In genomic region chr1:37871704-37872103, GRCm38 (mm10) we compare ENCODE assay signal across 8 mouse cellular contexts. TPM values are rescaled to one million over a fixed set of nuclear protein-coding genes. Genes with fewer than 3 reads are reported as not detected.
DNase-seq lines count a peak whose midpoint lies in the region; ATAC-seq and TF ChIP-seq lines count a peak whose summit lies in the region.

TSS of gene Lipt1 (plus strand) at chr1:37871738.

- CTCF ChIA-PET in Patski (lab: Charles Lee): interaction anchor here (1.4 to 4.0 kb wide), 2 partner anchors 10 to 18 kb away, joined by 7 to 23 read pairs; partner anchors contain the start of genes Mitd1 and Mrpl30

- no peak for TF ChIP-seq CTCF in kidney, postnatal 0 days (IDR thresholded peaks at IDR 0.05; ENCODE audit: low read depth)
- no peak for TF ChIP-seq CTCF in Patski (IDR thresholded peaks at IDR 0.05)

- peak within 1 kb of the TSS; percentile 54 for H3K9ac ChIP-seq in kidney, postnatal 0 days (ENCODE audit: low read depth, low read length)

- no peaks in the 10 kb centered on the region for H3K9me3 ChIP-seq in kidney, postnatal 0 days (replicated peaks; ENCODE audit: low read length)
- peaks cover 9% of the 10 kb centered on the region; the same call in 1 of the 2 replicates for H3K9me3 ChIP-seq in forebrain, embryonic 10.5 days

- H3K36me3 ChIP-seq in kidney, postnatal 0 days (ENCODE audit: insufficient read depth, low read length): peaks cover 12% of the 10 kb centered on the region
- H3K36me3 ChIP-seq in forebrain, embryonic 10.5 days (replicated peaks): peaks cover 26% of the 10 kb centered on the region
- H3K36me3 ChIP-seq in macrophage (ENCODE audit: inconsistent target): peaks cover 10% of the 10 kb centered on the region; the same call in 1 of the 2 replicates

- ATAC-seq in kidney, postnatal 0 days (replicated peaks; ENCODE audit: low FRiP score, low read depth): peak; percentile 50
- peak; percentile 75 for ATAC-seq in Patski
- peak; percentile 18 for ATAC-seq in inflammation-experienced regulatory T-cells, adult 6 months

- POLR2A ChIA-PET in Patski (lab: Charles Lee): interaction anchor here (0.9 kb wide), 1 partner anchor 18 kb away, joined by 5 read pairs; the partner anchor contains the start of genes Mitd1 and Mrpl30

- peaks cover 5% of the 10 kb centered on the region for H3K4me1 ChIP-seq in kidney, postnatal 0 days (replicated peaks; ENCODE audit: insufficient read depth, low read length)
- H3K4me1 ChIP-seq in forebrain, embryonic 10.5 days: peaks cover 15% of the 10 kb centered on the region

- peak within 1 kb of the TSS; percentile 51 for H3K4me3 ChIP-seq in kidney, postnatal 0 days (replicated peaks; ENCODE audit: low read depth, low read length)
- H3K4me3 ChIP-seq in forebrain, embryonic 10.5 days: peak within 1 kb of the TSS; percentile 64
- peak within 1 kb of the TSS; percentile 75 for H3K4me3 ChIP-seq in macrophage (ENCODE audit: inconsistent target)

- peak within 1 kb of the TSS; percentile 69 for H3K4me2 ChIP-seq in kidney, postnatal 0 days (ENCODE audit: low read length)

- no peak for DNase-seq in kidney, postnatal 0 days (ENCODE audit: low spot score)
- DNase-seq in kidney, adult 9 months: no peak
- DNase-seq in Patski (ENCODE audit: low read depth, low spot score): no peak
- DNase-seq in forebrain, embryonic 10.5 days (ENCODE audit: extremely low spot score, low spot score): peak; percentile 29
- DNase-seq in retina, postnatal 1 day: no peak
- DNase-seq in testis, postnatal 10 days (ENCODE audit: low spot score): no peak

- no peaks in the 10 kb centered on the region for H3K27me3 ChIP-seq in kidney, postnatal 0 days (ENCODE audit: insufficient read depth, low read length)
- H3K27me3 ChIP-seq in Patski: no peaks in the 10 kb centered on the region
- H3K27me3 ChIP-seq in forebrain, embryonic 10.5 days (ENCODE audit: poor library complexity, severe bottlenecking): peaks cover 6% of the 10 kb centered on the region; the same call in 1 of the 2 replicates

- H3K79me2 ChIP-seq in macrophage (ENCODE audit: inconsistent target): no peaks in the 10 kb centered on the region

- 8% methylated on average over 7 of the region's 7 CpGs for WGBS in kidney, postnatal 0 days
- WGBS in forebrain, embryonic 10.5 days: 9% methylated on average over 7 of the region's 7 CpGs
- 29% methylated on average over 7 of the region's 7 CpGs for WGBS in macrophage (ENCODE audit: missing documents)

- in situ Hi-C loops in Patski (cut with MboI; ENCODE audit: low pct_unique_long_range_greater_than_20kb): loop anchor here (5.0 to 10.0 kb wide), 2 partner anchors 189 to 253 kb away; partner anchors contain the start of gene Rev1

- H3K27ac ChIP-seq in kidney, postnatal 0 days: peak within 1 kb of the TSS; percentile 85
- H3K27ac ChIP-seq in forebrain, embryonic 10.5 days: peak within 1 kb of the TSS; percentile 82
- H3K27ac ChIP-seq in macrophage: no peak within 1 kb of the TSS

RNA-seq across cellular contexts. Expression of gene Lipt1, which starts in this region (rescaled TPM):
- polyA plus RNA-seq in kidney, postnatal 0 days (2015; fragmentation: Nextera tagmentation; extraction: Ambion mirVana): 10.0 and 10.6 TPM in 2 replicates
- polyA plus RNA-seq in Patski (2021) (9.7 TPM), macrophage (2018) (1.7 to 2.5 TPM (median 2.4 TPM) in 3 replicates)
- 9.4 and 9.8 TPM in 2 replicates for polyA plus RNA-seq in forebrain, embryonic 10.5 days (2016; fragmentation: Nextera tagmentation; extraction: Ambion mirVana)
- polyA plus RNA-seq in inflammation-experienced regulatory T-cells, adult 6 months (2017; shearing (Covaris generic)): 1 to 10 TPM; 3.7 to 7.4 (median 7.2) TPM
- 1 to 10 TPM in 7 of 26 experiments, under 1 TPM in 2, not detected in 17; 0.71 to 2.4 (median 1.1) TPM for total RNA-seq in macrophage (2018; cell fraction: chromatin; rRNA removed)
- 1 to 10 TPM in 17 of 26 experiments, under 1 TPM in 9; 0.28 to 2.3 (median 1.1) TPM for total RNA-seq in macrophage (2018; cell fraction: cytosol; rRNA removed)
- 1 to 10 TPM in 8 of 26 experiments, under 1 TPM in 9, not detected in 9; 0.32 to 2.5 (median 0.92) TPM for total RNA-seq in macrophage (2018; cell fraction: nucleus; rRNA removed)

Comparison
In these comparisons a context has a peak if more than half of its experiments do, and no peak if none do; other contexts are left out.
1. ATAC-seq: peak in every context shown above with its lines; median percentile 75 in Patski; 50 in kidney, postnatal 0 days; 18 in inflammation-experienced regulatory T-cells, adult 6 months.